Mouse (Mus musculus) spleen, adult 2 months (tissue): ENCODE results near the gene Slco3a1.

Experiments
- CTCF ChIP-seq: fragments of 200-500 bp; IDR thresholded peaks from 2 replicates; pipeline ENCODE4 v1.5.1; 2011; ENCODE audit warnings: mild to moderate bottlenecking, inconsistent platforms; ENCODE audit not compliant: insufficient read depth, insufficient read length, insufficient replicate concordance; ENCODE audit errors: extremely low read depth
- POLR2A ChIP-seq: fragments of 200-500 bp; IDR thresholded peaks from 2 replicates; pipeline ENCODE4 v1.6.1; 2011; ENCODE audit warnings: low read depth, low read length, inconsistent platforms

DNA sequence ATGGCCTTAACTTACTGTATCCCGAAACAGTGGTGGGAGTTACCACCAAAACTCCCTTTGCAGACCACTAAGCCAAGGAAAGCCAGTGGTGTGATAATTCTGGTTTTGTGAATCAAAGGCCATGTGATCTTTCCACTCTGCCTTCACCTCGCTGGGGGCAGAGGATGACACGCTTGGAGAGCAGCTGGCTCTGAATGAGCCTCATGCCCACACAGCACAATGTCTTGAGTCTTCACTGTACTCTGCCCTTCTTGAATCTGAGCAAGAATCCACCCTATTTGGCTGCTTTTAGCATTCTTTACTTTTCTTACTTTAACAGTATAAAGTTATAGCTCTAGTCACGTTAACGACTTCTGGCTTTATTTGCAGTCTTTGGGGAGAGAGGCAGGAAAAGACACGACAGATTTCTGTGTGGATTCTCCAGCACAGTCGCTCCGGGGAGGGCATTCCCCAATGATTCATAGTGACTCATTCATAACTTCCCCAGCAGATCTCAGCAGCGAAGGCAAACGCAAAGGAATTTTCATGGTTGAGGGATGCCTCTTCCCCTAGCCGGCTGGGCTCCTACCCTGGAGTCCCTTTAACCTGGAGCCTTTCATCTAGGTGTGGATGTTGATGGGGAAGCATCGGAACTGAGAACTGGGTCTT is 178.1 kb downstream of the Slco3a1 start:
- TF ChIP-seq POLR2A, result no peak
- no peak for TF ChIP-seq CTCF
